Mouse (Mus musculus): ENCODE results near the gene Cnn3.

DNA sequence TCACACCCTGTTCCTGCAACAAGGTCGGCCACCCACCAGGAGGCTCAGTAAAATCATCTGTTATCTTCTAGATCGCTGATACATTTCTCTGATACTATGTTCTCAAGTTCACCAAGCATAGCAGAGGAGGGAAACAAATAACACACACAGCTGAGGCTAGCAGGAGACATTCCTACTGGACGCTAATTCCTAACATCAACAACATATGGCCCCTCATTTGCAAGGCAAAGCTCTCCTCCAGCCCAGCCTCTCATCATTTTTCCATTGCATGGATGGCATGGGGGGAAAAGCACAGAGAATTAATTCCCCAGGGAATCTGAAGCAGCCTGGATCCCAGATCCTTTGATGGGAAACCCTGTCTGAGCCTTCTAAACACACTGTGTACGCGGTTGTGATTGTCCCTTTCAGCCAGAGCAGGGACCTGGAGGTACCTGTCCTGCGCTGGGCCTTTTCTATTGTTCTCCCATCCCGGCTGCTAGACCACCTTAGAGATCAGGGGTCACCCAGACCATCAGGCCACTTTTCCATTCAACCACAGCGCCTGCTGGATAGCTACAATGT, 78.7 kb downstream of the Cnn3 start:
- TF ChIP-seq CTCF (IDR thresholded peaks at IDR 0.05; ENCODE audit: extremely low read depth, insufficient read length, insufficient replicate concordance, low read depth, low read length) (no peak), POLR2A (IDR thresholded peaks at IDR 0.05; ENCODE audit: low read depth, low read length) (no peak)
